Mouse (Mus musculus): ENCODE measurements around the gene Mtch2. TPM values are rescaled to one million over a fixed set of nuclear protein-coding genes. Genes with fewer than 3 reads are reported as not detected.

Mtch2 gene
- polyA plus RNA-seq, 1 experiment from 2014 or later, result 258 TPM

- WGBS, result 87% methylated on average over 5 of the region's 5 CpGs
- no peak for ATAC-seq (ENCODE audit: low FRiP score)
Measured at GRCm38 (mm10) chr2:90833502-90833901, 13.5 kb upstream of the Mtch2 start.

GRCm38 (mm10) chr2:90838621-90839020 lies 8.3 kb upstream of the Mtch2 start:
- Histone ChIP-seq H3K9me3 (no peaks in the 10 kb centered on the region), H3K4me3 (no peak overlapping the region), H3K27ac (no peak overlapping the region), H3K4me2 (no peak overlapping the region), H3K36me3 (no peaks in the 10 kb centered on the region), H3K27me3 (no peaks in the 10 kb centered on the region), H3K9ac (no peak overlapping the region), H3K4me1 (replicated peaks) (no peaks in the 10 kb centered on the region)
- WGBS, result 96% methylated on average over 2 of the region's 2 CpGs
- ATAC-seq (ENCODE audit: low FRiP score), result no peak

More at GRCm38 (mm10) chr2:90833502-90833901, 13.5 kb upstream of the Mtch2 start:
- H3K4me3 ChIP-seq, result no peak overlapping the region
- no peak overlapping the region for H3K27ac ChIP-seq
- H3K4me1 ChIP-seq (replicated peaks), result no peaks in the 10 kb centered on the region
- H3K27me3 ChIP-seq, result no peaks in the 10 kb centered on the region
- no peak overlapping the region for H3K9ac ChIP-seq
- no peak overlapping the region for H3K4me2 ChIP-seq
- H3K36me3 ChIP-seq, result no peaks in the 10 kb centered on the region
- no peaks in the 10 kb centered on the region for H3K9me3 ChIP-seq

DNA sequence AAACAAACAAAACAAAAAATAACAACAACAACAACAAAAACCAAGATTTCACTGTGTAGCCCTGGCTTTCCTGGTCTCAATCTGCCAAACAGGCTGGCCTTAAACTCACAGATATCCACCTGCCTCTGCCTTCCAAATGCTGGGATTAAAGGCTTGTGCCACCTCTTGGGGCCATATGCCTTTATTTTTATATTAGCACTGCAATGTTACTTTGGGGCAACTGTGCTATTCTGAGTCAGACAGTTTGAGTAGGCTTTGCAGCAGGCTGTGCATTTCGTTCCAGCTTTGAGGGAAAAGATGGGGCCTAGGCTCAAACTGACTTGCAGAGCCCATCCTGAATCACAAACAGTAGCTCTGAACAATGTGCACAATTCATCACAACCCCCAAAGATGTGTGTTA lies 3.3 kb upstream of the Mtch2 start:
- Histone ChIP-seq H3K4me2 (no peak overlapping the region), H3K9ac (no peak overlapping the region), H3K9me3 (no peaks in the 10 kb centered on the region), H3K27ac (no peak overlapping the region), H3K36me3 (no peaks in the 10 kb centered on the region), H3K27me3 (no peaks in the 10 kb centered on the region), H3K4me1 (replicated peaks) (peaks cover 14% of the 10 kb centered on the region), H3K4me3 (no peak overlapping the region)
- ATAC-seq (ENCODE audit: low FRiP score), result no peak
- 69% methylated on average over 1 of the region's 1 CpGs for WGBS

DNA sequence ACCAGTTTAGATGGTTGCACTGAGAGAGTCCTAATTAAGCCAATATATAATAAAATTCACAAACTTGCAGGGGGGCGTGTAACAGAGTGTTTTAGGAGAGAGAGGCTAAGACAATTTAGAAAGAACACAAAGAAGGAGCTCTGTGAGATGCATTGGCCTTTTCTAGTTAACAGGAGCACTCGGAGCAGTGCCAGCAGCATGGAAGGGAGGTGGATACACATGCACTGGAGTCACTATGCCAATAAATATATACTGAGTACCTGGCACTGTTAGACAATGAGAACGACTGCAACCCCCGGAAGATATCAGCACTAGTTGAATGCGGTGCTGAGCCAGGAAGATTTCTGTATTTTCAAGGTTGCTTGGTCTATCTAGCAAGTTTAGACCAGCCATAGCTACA lies 2.7 kb upstream of the Mtch2 start:
- Histone ChIP-seq H3K27ac (no peak overlapping the region), H3K4me1 (replicated peaks) (peaks cover 19% of the 10 kb centered on the region), H3K4me3 (no peak overlapping the region), H3K27me3 (no peaks in the 10 kb centered on the region), H3K36me3 (no peaks in the 10 kb centered on the region), H3K4me2 (no peak overlapping the region), H3K9me3 (no peaks in the 10 kb centered on the region), H3K9ac (no peak overlapping the region)
- 81% methylated on average over 5 of the region's 5 CpGs for WGBS
- no peak for ATAC-seq (ENCODE audit: low FRiP score)

DNA sequence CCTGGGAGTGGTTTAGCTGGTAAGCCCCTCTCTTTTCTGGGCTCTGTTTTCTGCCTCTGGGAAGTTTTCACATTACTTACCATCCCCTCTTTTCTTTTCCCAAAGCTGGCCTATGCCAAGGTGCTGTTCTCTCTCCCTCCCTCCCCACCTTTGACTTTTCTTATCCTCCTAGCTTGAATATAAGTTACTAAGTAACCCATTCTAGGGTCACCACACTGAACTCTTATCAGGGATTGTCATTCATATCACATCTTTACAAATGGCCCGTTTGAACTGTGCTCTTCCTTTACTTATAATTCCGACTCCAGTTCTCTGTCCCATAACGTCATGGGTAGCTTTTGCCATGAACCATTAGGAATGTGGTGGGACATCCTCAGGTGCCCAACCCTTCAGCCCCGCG lies 1.7 kb upstream of the Mtch2 start:
- no peak overlapping the region for H3K4me3 ChIP-seq
- no peaks in the 10 kb centered on the region for H3K9me3 ChIP-seq
- WGBS, result 84% methylated on average over 5 of the region's 5 CpGs
- ATAC-seq (ENCODE audit: low FRiP score), result no peak
- no peak overlapping the region for H3K4me2 ChIP-seq
- peaks cover 26% of the 10 kb centered on the region for H3K4me1 ChIP-seq (replicated peaks)
- no peak overlapping the region for H3K27ac ChIP-seq
- H3K9ac ChIP-seq, result no peak overlapping the region
- H3K36me3 ChIP-seq, result peaks cover 2% of the 10 kb centered on the region
- H3K27me3 ChIP-seq, result no peaks in the 10 kb centered on the region

GRCm38 (mm10) chr2:90846171-90846570 lies 784 bp upstream of the Mtch2 start:
- no peak for ATAC-seq (ENCODE audit: low FRiP score)
- H3K36me3 ChIP-seq, result peaks cover 11% of the 10 kb centered on the region
- WGBS, result 51% methylated on average over 6 of the region's 6 CpGs

DNA sequence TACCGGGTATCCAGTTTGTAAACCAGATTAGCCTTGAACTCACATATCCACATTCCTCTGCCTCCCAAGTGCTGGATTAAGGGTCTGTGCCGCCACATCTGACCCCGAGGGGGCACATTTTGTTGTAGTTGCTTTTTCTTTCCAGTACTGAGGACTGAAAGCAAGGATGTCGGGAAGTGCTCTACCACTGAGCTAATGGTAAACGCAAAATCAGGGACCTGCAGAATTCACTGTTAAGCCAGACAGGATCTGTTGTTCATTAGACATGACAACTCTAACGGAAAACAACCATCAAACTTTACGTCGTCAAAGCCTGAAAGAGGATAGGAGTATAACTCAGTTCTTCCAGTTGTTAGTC lies 379 bp upstream of the Mtch2 start:
- Histone ChIP-seq H3K27me3 (no peaks in the 10 kb centered on the region), H3K4me1 (replicated peaks) (peaks cover 30% of the 10 kb centered on the region), H3K9ac (peak overlapping the region; percentile 87), H3K4me2 (peak overlapping the region; percentile 65), H3K9me3 (no peaks in the 10 kb centered on the region), H3K36me3 (peaks cover 15% of the 10 kb centered on the region), H3K4me3 (peak overlapping the region; percentile 63), H3K27ac (peak overlapping the region; percentile 92)
- ATAC-seq (ENCODE audit: low FRiP score), result peak; percentile 76
- WGBS, result 3% methylated on average over 8 of the region's 8 CpGs

More at GRCm38 (mm10) chr2:90846171-90846570, 784 bp upstream of the Mtch2 start:
- peak overlapping the region; percentile 63 for H3K4me3 ChIP-seq
- H3K27me3 ChIP-seq, result no peaks in the 10 kb centered on the region
- H3K9ac ChIP-seq, result peak overlapping the region; percentile 87
- H3K9me3 ChIP-seq, result no peaks in the 10 kb centered on the region
- H3K27ac ChIP-seq, result peak overlapping the region; percentile 92
- peak overlapping the region; percentile 65 for H3K4me2 ChIP-seq
- peaks cover 30% of the 10 kb centered on the region for H3K4me1 ChIP-seq (replicated peaks)

- ATAC-seq (ENCODE audit: low FRiP score), result no peak
- H3K4me3 ChIP-seq, result peak overlapping the region; percentile 63
- peaks cover 30% of the 10 kb centered on the region for H3K4me1 ChIP-seq (replicated peaks)
- H3K9me3 ChIP-seq, result no peaks in the 10 kb centered on the region
- no peaks in the 10 kb centered on the region for H3K27me3 ChIP-seq
- H3K9ac ChIP-seq, result peak overlapping the region; percentile 87
- peak overlapping the region; percentile 65 for H3K4me2 ChIP-seq
- WGBS, result under 1% methylated on average over 13 of the region's 13 CpGs
- peaks cover 25% of the 10 kb centered on the region for H3K36me3 ChIP-seq
- peak overlapping the region; percentile 92 for H3K27ac ChIP-seq
Measured at GRCm38 (mm10) chr2:90847681-90848050, 711 bp downstream of the Mtch2 start.

- 89% methylated on average over 5 of the region's 5 CpGs for WGBS
- H3K4me1 ChIP-seq (replicated peaks), result peaks cover 30% of the 10 kb centered on the region
- no peaks in the 10 kb centered on the region for H3K27me3 ChIP-seq
- peak overlapping the region; percentile 63 for H3K4me3 ChIP-seq
- H3K9ac ChIP-seq, result peak overlapping the region; percentile 87
- peak overlapping the region; percentile 92 for H3K27ac ChIP-seq
- peaks cover 31% of the 10 kb centered on the region for H3K36me3 ChIP-seq
- no peaks in the 10 kb centered on the region for H3K9me3 ChIP-seq
- no peak for ATAC-seq (ENCODE audit: low FRiP score)
- H3K4me2 ChIP-seq, result peak overlapping the region; percentile 65
Measured at GRCm38 (mm10) chr2:90848331-90848730, 1.4 kb downstream of the Mtch2 start.

DNA sequence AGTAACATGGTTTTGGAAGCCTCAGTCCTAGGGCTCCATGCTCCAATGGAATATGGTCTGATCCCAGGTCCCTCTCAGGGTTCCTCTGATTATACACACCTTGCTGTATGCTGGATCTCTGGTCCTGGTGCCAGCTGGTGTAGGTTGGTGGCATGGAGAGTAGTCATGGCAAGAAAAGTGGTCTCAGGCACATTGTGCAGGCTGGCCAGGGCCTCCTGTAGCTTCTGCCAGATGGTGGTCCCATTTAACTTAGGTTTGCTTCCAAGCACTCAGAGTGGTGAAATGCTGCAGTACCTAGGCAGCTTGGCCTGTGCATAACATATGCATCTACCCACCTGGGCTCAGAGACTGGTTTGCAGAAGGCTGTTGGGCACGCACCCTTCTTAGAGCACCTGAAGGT lies 3.4 kb downstream of the Mtch2 start:
- WGBS, result 100% methylated on average over 1 of the region's 1 CpGs
- peaks cover 30% of the 10 kb centered on the region for H3K4me1 ChIP-seq (replicated peaks)
- no peaks in the 10 kb centered on the region for H3K27me3 ChIP-seq
- no peak overlapping the region for H3K4me2 ChIP-seq
- no peak for ATAC-seq (ENCODE audit: low FRiP score)
- H3K9me3 ChIP-seq, result no peaks in the 10 kb centered on the region
- no peak overlapping the region for H3K27ac ChIP-seq
- no peak overlapping the region for H3K9ac ChIP-seq
- H3K4me3 ChIP-seq, result no peak overlapping the region
- peaks cover 48% of the 10 kb centered on the region for H3K36me3 ChIP-seq

DNA sequence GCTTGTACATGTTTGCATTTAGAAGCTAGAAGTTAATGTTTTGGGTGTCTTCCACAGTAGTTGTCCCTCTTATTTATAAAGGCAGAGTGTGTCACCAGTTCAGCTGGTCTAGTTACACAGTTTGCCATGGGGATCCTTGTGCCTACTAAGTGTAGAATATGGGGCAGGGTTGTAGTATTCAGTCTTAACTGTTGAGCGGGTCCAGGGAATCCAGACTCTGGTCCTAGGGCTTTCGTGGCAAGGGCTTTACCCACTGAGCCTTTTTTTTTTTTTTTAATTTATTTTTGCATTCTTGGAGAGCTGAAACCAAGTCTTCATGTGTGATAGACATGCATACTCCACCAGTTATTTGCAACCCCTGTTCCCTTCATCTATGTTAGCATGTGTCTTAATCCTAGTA lies 14.5 kb downstream of the Mtch2 start:
- WGBS, result 98% methylated on average over 2 of the region's 2 CpGs
- H3K4me1 ChIP-seq (replicated peaks), result no peaks in the 10 kb centered on the region
- no peak overlapping the region for H3K27ac ChIP-seq
- H3K9ac ChIP-seq, result no peak overlapping the region
- H3K4me3 ChIP-seq, result no peak overlapping the region
- no peaks in the 10 kb centered on the region for H3K9me3 ChIP-seq
- H3K27me3 ChIP-seq, result no peaks in the 10 kb centered on the region
- no peak for ATAC-seq (ENCODE audit: low FRiP score)
- peaks cover 79% of the 10 kb centered on the region for H3K36me3 ChIP-seq
- H3K4me2 ChIP-seq, result no peak overlapping the region

- H3K4me2 ChIP-seq, result no peak overlapping the region
- H3K36me3 ChIP-seq, result peaks cover 81% of the 10 kb centered on the region
- no peaks in the 10 kb centered on the region for H3K4me1 ChIP-seq (replicated peaks)
- H3K27me3 ChIP-seq, result no peaks in the 10 kb centered on the region
- ATAC-seq (ENCODE audit: low FRiP score), result peak; percentile 62; the same call in 1 of the 2 replicates
- no peak overlapping the region for H3K4me3 ChIP-seq
- peak overlapping the region; percentile 41; the same call in 1 of the 2 replicates for H3K27ac ChIP-seq
- H3K9ac ChIP-seq, result no peak overlapping the region
- no peaks in the 10 kb centered on the region for H3K9me3 ChIP-seq
Measured at GRCm38 (mm10) chr2:90864184-90864583, 17.2 kb downstream of the Mtch2 start.

- Histone ChIP-seq H3K4me3 (no peak overlapping the region), H3K36me3 (peaks cover 59% of the 10 kb centered on the region), H3K9ac (no peak overlapping the region), H3K27me3 (no peaks in the 10 kb centered on the region), H3K4me1 (replicated peaks) (0 out of 2 replicates have a peak, but pooled peaks cover 10% of the 10 kb centered on the region), H3K9me3 (no peaks in the 10 kb centered on the region), H3K4me2 (no peak overlapping the region), H3K27ac (no peak overlapping the region)
- ATAC-seq (ENCODE audit: low FRiP score), result peak; percentile 90
- 31% methylated on average over 3 of the region's 3 CpGs for WGBS
Measured at GRCm38 (mm10) chr2:90866524-90866923, 19.6 kb downstream of the Mtch2 start.
